Mouse (Mus musculus) urinary bladder, postnatal 4 days (tissue): ENCODE data around the gene Sorbs2.

Source experiments
- DNase-seq, 2 experiments: peaks; one replicate each; pipeline ENCODE4 v3.0.0; 2021 to 2022; ENCODE audit warnings: low spot score in 2 of 2

Sorbs2 gene

DNA sequence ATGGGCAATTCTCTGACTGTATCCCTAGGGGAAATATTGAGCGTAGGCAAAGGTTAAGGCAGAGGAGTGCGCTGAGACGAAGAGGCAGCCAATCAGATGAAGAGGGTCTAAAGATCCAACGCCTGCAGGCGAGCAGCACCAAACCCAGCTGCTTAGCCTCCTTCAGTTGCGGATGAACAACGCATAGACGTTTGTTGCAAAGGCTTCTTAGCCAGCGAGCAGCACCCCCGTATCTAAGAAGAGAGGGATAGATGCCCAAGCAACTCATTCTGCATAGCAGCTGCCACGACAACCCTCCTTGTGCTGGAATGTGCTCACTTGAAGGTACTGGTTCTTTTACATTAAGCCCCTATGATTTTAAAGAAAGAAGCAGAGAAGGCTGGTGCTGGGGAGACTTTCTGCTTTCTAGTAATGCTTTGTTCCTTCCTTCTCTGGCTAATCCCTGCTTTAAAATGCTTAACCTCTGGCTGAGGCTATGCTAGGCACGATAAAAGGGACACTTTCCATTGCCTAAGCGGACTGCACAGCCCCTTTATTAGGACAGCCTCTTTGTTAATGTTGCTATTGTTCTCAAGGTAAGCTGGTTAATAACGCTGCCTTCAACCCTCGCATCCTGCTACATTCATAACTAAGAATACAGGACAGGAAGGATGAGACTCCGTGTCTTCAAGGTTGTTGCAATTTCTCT lies at the start of gene Sorbs2:
Gene Sorbs2 (plus strand): TSS at position 155 of the 688 bp plus-strand sequence.
- DNase-seq: no peak

DNA sequence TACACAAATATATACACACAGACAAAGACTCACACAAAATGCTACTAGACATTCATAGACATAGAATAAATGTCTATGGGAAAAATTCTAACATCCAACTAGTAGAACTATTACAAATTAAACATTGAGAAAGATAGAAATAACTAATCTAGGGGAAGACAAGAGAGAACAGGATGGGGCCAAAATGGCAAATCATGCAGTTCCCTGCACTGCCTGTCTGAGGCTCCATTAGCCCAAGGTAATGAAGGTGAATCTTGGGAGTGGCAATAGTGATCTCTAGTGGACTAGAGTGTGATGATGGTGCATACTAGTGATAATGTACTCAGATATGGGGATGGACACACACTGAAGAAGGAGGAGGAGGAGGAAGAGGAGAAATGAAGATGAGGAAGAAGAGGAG lies 49.7 kb upstream of the Sorbs2 start:
- DNase-seq: no peak

DNA sequence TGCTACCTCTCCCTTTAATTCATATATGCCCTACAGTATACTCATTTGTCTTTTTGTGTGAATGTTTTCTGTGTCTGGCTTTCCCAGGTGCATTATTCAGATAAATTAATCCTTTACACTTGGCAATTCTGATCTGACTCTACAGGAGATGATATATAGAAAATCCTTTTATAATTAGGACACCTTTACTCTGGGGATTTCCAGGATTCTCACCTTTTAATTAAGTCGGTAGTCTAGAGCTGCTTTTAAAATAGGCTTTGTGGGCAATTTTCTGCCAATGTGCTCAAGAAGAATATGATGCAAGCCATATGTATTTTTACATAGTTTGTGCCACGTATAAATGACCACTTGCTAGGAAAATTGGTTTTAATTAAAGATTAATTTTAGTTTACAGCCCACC lies 38.6 kb upstream of the Sorbs2 start:
- no peak for DNase-seq

DNA sequence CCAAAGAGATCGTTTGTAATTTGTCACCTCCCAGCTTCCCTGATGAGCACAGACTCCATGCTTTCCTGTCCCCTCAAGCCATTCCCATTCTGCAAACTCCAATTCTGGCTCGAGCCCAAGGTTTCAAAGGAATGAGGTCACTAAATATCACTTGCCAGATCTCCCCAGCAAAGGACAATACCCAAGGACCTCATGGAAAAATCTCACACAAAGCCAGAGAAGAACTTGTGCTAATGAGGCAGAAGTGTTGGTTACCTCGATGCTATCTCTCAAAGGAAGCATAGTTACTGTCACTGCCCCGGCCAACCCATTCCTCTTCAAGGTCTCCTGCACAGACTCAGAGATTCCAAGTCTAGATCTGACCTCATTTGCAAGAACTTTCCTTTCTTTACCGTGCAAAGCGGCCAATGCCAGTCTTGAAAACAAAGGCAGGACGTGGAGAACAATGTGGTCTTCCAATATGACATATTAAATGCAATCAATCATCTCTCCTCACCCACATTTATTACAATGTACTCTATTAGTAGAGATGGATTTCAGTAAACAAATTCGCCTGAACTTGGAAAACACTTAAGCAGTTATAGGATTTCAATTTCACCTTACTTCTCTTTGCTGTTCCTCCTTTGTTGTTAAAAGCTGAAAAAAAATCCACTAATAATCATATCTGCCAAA lies 37.9 kb upstream of the Sorbs2 start:
- DNase-seq: no peak

DNA sequence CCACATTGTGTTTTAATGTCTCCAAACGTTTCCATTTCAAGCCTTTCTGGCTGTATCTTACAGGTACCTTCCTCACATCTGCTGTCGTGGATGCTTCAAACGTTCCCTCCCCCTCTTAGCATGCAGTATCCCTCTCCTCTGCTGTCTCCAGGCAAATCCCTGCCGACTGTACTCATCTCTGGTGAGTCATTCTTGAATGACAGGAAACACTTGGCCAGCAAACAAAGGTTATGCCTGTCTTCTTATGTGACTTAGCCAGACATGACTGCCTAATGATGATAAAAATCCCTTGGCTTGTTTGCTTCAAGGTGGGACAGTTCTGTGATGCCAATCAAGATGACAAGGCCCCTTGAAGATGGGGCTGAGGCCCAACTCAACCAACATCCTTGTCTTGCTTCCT lies 26.7 kb upstream of the Sorbs2 start:
- DNase-seq: no peak

DNA sequence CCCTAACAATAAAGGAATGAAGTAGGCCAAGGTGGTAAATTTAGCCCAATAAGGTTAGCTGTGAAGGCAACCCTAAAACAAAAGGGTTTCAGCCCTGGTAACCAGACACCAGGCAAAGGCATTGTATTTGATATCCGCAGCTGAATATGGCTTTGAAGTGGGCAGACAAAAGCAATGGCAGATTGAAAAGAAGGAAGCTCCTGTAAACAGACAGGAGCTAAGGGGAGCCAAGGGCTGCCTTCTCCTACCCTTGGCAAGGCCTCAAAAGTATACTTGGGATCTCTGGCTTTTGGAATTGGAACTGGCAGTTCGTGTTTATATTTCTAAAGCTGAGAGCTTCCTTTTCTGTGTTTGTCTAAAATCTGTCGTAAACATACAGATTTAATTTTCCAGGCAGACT lies 21.3 kb upstream of the Sorbs2 start:
- DNase-seq: no peak

DNA sequence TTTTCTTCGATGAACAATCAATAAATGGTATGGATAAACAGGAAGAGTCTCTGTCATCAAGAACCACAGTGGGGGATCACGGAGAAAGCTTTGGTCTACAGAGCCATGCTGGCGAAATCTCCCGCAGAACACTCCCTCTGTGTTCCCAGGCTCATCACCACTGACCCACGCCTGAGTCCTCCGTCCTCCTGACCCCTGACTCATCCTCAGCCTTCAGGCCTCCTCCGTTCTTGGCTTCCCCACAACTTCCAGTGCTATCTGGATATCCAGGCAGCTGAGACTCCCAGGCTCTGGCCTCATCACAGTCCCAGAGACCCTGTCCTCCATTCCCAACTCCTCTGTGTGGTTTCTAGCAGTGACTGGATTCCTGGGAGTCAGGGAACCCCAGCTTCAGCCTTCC lies 3.6 kb upstream of the Sorbs2 start:
- DNase-seq: no peak

DNA sequence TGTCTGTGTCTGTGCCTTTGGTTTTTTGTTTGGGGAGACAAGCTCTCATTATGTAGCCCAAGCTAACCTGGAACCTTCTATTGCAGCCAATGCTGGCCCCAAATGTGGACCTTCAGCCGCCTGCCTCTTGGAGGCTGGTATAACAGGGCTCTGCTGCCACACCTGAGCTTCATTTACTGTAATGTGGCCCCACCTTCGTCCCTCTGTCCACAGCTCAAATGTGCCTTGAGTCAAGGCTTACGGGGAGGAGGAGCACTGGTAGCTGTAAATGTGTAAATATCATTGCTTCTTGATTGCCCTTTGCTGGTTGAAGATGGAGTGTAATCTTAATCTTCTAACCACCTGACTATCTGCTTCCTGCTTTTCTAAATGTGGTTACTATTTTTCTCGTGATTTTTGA lies 1.2 kb upstream of the Sorbs2 start:
- no peak for DNase-seq

DNA sequence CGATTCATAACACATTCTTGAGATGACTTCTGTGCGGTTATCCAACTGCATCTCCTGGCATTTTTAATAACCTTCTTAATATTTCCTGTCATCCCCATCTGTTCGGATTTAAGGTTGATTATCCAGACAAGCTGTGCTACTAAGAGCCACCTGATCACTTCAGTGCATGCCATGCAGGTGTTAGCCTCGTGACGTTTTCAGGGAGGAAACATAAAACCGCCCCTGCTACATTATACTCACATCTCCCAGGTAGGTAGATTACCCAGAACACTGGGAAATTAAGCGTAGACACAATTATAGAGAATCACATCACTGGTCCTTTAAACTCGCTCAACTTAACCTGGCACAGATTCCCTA lies 333 bp upstream of the Sorbs2 start:
- no peak for DNase-seq

DNA sequence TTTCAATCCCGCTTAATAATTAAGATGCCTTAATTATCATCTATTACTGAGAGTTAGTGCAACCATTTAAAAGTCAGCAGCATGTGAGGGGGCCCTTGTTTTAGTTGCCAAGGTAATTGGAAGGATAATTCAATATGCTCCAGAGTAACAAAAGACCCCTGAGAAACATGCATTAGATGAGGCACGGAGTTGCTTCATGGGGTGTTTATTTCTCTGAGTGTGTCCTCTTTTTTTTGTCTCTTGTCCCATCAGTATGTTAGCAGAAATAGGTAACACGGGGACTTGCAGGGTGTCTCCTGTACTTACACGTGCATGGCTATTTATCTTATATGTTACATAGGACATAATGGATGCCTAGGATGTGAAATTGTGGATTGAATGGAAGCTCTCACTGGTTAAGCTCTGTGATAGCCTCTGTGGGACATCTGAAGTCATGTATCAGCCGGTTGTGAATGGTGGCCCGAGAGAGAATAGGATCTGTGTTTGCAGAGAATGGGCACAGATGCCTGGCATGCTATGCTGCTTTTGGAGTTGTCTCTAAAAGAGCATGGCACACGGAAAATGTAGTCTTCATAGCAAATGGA lies 1.0 kb downstream of the Sorbs2 start:
- no peak for DNase-seq

DNA sequence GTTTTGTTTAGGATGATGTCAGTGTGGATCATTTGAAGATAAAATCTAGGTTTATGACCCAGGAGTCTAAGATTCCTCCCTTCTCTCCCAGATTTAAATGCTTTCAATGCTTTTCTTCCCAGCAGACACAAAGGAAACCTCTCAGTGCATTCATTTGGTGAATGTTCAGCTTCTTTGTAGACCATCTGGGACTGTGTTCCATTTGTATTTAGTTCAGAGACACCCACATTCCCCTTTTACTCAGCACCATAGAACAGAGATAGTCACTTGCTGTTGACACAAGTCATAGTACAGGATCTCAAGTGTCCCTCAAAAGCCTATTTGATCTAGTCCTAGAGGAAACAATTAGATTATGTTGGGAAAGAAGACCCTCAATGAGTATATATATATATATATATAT lies 4.8 kb downstream of the Sorbs2 start:
- no peak for DNase-seq

DNA sequence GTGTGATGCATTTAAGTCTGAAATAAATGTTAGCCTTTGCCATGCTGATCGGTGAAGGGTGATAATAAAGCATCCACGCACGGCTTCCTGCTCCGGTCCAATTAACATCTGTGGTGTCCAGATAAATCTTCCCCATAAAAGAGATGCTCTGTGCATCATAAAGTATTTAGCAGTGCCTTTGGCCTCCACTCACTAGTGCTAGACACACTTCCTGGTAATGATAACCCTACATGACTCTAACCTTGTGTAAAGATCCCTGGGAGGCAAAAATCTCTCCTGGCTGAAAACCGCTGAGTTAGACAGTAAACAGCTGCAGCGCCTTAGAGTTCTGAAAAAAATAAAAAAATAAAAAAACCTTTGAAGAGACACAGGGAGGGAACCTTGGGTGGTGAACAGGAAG lies 14.0 kb downstream of the Sorbs2 start:
- no peak for DNase-seq

DNA sequence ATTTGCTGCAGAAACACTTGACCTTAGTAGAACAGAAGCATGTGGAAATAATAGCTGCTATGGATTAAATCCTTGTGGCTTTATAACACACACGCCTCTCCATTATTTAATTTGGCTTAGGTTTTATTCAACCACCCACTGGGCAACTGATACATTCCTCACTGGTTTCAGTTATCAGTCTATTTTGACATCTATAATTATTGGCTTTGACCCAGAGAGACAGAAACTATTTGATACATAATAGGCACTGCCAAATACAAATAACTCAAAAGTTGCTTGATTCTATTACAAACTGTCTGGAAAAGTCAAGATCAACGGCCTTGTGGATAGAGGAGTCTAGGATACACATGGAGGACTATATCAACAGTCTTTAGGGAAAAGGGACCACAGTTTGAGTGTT lies 20.1 kb downstream of the Sorbs2 start:
- no peak for DNase-seq

DNA sequence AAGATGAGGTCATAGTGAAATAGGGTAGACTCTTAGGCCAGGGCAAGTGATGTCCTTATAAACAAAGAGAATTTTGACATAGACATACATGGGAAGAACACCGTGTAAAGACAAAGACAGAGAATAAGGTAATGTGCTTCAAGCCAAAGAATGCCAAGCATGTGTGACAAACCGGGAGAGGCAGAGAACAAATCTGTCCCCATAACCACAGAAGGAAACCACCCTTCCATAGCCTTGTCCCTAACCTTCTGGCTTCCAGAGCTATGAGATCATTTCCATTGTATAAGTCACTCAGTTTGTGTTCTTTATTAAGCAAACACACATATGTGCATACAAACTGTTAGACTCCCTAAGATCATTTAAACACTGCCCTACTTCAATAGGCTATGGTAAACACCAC lies 21.3 kb downstream of the Sorbs2 start:
- no peak for DNase-seq

DNA sequence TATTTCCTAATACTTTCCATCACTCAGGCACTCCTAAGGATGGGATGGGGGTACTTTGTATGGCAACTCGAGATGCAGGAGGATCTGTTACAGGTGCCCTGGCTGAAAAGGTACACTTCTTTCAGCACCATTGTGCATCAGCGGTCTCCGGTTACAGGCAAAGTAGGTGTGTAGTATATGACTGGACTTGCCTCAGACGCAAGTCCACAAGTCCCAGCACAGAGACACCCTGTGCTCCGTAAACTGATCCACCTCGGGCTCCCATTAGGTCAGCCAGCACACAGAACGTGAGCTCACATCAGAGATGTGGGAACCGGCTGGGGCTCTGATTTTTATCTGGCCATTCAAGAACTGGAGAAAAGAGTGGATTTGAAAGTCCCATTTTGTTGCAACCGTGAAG lies 29.0 kb downstream of the Sorbs2 start:
- DNase-seq: no peak

DNA sequence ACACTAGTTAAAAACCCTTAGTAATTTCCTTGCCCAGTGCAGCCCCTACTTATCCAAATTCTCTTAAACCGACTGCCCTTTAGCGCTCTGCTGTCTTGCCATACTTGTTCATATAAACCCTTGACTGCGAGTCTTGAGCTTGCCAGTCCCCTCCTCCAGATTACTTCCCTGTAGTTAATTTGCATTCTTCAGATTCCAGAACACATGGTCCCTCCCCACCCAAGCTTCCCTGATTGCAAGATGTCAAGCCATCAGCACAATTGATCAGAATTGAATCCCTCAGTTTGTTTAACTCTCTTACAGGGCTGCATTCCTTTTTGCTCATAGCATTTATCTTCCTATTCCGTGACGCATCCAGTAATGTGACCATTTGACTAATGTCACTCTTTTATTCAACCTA lies 32.9 kb downstream of the Sorbs2 start:
- DNase-seq: no peak

DNA sequence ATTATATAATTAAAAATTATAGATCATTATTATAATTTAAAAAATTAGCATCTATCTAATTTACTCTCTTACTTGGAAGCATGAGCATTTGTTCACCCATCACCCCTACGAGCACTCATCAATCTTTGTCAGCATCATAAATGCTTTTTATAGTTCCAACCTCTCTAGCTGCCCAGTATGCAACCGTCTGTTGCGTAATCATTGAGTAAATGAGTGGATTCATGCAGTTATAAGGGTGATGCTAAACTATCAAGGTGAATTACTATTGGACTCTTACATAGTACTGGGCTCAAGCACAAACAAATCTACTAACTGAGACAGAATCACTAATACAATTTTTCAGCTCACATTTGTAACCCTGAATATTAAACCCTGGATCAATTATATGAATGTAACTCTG lies 44.6 kb downstream of the Sorbs2 start:
- DNase-seq: no peak

DNA sequence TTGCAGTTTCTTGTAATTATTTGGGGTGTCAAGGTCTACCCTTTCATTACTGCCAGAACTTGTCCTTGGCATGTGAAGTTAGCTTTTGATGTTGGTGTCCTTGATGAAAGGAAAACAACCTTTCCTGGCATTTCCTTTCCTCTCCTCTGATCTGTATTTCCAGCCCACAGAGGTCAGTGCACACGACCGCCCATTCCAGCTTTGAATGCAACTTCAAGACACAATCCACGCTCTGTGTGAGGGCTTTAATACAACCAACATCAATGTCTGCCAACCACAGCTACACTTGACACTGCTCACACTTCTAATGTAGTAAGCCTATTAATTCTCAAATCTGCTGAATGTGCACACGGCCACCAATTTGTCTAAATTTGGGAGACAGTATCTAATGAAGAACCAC lies 47.0 kb downstream of the Sorbs2 start:
- DNase-seq: no peak

DNA sequence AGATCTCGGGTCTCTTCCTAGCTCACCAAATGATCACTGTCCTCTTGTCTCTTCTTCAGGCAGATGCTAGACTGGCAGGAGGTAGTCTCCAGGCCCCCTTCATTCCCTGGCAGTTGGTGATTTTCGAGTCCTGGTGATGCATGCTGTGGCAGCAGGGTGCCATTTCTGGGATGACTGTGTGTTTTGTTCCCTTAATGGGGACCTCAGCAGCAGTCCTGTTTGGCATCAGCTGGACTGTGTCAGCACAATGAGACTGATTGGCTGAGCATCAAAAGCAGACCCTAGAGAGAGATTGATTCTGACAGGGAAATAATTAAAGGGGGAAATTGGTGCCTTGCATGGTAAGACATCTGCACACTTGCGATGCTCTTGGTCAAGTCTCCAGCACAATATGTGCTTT lies 50.3 kb downstream of the Sorbs2 start:
- DNase-seq: no peak

DNA sequence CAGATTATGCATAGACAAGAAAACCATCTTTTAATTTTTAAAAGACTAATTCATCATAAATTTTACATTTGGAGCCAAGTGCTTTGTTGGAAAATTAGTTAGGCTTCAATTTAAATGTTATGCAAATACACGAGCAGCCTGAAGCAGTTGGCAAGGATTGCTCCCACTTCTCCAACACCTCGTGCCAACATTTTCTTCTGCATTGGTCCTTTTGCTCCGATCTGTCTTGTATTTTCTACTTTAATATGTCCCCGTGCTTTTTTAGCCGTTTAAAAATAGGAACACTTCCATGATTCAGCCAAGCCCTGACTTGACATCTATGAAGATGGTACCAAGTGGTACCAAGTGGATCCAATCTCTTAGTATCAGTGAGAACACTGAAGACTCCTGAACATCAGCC lies 50.8 kb downstream of the Sorbs2 start:
- no peak for DNase-seq

DNA sequence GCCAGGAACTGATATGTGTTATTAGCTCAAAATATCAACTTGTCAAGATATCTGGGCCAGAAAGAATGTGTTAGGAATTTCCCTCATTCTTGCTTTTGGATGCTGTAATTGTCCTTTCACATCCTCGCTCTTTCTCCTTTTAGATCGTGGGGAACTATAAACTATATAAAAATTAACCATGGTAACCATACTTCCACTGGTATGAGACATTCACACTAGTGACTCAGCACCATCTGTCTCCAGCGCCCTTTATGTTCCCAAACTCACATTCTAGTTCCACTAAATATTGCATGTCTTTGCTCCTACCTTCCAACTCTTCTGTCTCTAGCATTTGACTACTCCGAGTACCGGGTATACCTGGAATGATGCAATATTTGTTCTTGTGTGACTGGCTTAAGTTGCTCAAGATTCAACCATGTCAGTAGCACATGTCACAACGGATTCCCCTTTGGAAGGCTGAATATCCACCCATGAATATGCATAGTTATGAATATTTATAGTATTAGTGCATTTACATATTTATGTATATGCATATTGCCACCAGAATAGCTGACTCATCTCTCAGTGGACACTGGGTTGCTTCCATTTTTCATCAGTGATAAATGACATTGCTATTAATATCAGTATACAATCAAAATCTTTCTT lies 51.7 kb downstream of the Sorbs2 start:
- DNase-seq: no peak

DNA sequence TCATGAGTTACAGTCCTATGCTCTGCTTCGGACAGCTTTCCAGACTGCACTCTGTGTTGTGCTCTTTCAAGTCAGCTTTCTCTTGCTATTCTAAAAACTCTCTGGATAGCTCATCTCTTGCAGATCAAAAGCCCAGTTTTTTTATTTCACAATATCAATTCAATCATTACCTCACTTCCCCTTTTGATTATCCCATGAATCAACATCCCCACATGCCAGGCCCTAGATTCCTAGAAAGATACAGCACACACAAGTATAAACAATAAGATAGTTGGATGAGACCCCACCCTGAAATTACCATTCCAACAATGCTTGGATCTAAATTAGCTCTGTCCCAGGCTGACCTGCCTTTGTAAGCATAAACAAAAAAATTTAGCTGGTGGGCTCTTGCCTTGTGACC lies 57.6 kb downstream of the Sorbs2 start:
- DNase-seq: no peak

DNA sequence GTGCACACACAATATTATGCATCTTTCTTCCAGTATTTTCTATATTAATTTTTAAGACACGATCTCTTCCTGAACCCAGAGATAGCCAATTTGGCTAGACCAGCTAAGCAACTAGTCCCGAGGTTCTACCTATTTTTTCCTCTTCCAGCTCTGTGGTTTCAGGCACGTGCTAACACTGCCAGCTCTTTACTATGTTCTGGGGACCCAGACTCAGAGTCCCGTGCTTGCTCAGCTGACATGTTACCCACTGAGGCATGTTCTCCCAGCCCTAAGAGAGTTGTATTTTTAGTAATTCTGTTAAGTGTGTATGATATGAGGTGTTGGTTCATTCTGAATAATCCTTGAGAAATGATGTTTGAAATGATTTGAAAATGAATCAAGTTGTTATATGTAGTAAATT lies 62.5 kb downstream of the Sorbs2 start:
- no peak for DNase-seq
